Mouse (Mus musculus): ENCODE measurements around the gene Tph2.

Gene Tph2

GRCm38 (mm10) chr10:115127907-115128306 is 56.9 kb downstream of the Tph2 start:
- DNase-seq = no peak

- DNase-seq = no peak
Observed at GRCm38 (mm10) chr10:115125550-115125949, 59.3 kb downstream of the Tph2 start.

GRCm38 (mm10) chr10:115125027-115125426 is 59.8 kb downstream of the Tph2 start:
- no peak for DNase-seq

GRCm38 (mm10) chr10:115107666-115108540 is 76.9 kb downstream of the Tph2 start:
- DNase-seq = no peak

- DNase-seq = no peak
Observed at GRCm38 (mm10) chr10:115104175-115104574, 80.6 kb downstream of the Tph2 start.

GRCm38 (mm10) chr10:115099890-115100580 is 84.8 kb downstream of the Tph2 start:
- DNase-seq = no peak

GRCm38 (mm10) chr10:115097163-115097562 is 87.7 kb downstream of the Tph2 start:
- DNase-seq = peak; percentile 8

GRCm38 (mm10) chr10:115096191-115096590 is 88.6 kb downstream of the Tph2 start:
- DNase-seq = no peak

GRCm38 (mm10) chr10:115078232-115078631 is 106.6 kb downstream of the Tph2 start:
- DNase-seq = no peak

- DNase-seq = no peak
Observed at GRCm38 (mm10) chr10:115069123-115069911, 115.5 kb downstream of the Tph2 start.

- DNase-seq = no peak
Observed at GRCm38 (mm10) chr10:115063936-115064335, 120.9 kb downstream of the Tph2 start.

- no peak for DNase-seq
Observed at GRCm38 (mm10) chr10:115061498-115061897, 123.3 kb downstream of the Tph2 start.

- no peak for DNase-seq
Observed at GRCm38 (mm10) chr10:115060759-115061158, 124.1 kb downstream of the Tph2 start.

GRCm38 (mm10) chr10:115051602-115052001 is 133.2 kb downstream of the Tph2 start:
- DNase-seq = no peak

GRCm38 (mm10) chr10:115050674-115051073 is 134.1 kb downstream of the Tph2 start:
- no peak for DNase-seq

- DNase-seq = no peak
Observed at GRCm38 (mm10) chr10:115050178-115050577, 134.6 kb downstream of the Tph2 start.

GRCm38 (mm10) chr10:115048565-115048964 is 136.3 kb downstream of the Tph2 start:
- DNase-seq = no peak

- DNase-seq = peak; percentile 68
Observed at GRCm38 (mm10) chr10:115035748-115036147, 149.1 kb downstream of the Tph2 start.

All from kidney, adult 11 months (tissue).